Mouse (Mus musculus) heart, adult 18-20 months (tissue): Measurements from ENCODE around the gene Slit3. TPM values are rescaled to one million over a fixed set of nuclear protein-coding genes. Genes with fewer than 3 reads are reported as not detected.
A peak's percentile ranks its signal among the peaks of the same experiment; 100 is the strongest.

Experiments
- DNase-seq, 2 experiments: peaks; one replicate each; pipeline ENCODE4 v3.0.0; 2021 to 2022; ENCODE audit warnings: mixed read lengths in 1 of 2
- total RNA-seq, 2 experiments: library from RNA; stranded (reverse); gene quantifications; 2 replicates each; pipeline ENCODE4 v1.2.3; 2021

Slit3 gene
- total RNA-seq, 2 experiments from 2014 or later: 12.6 to 13.3 TPM

- no peak for DNase-seq
Observed at GRCm38 (mm10) chr11:35350968-35351367, 229.9 kb downstream of the Slit3 start.

GRCm38 (mm10) chr11:35351376-35351775, 230.4 kb downstream of the Slit3 start:
- no peak for DNase-seq

GRCm38 (mm10) chr11:35355811-35356210, 234.8 kb downstream of the Slit3 start:
- DNase-seq: no peak

- DNase-seq: no peak
Observed at GRCm38 (mm10) chr11:35361071-35361470, 240.0 kb downstream of the Slit3 start.

- DNase-seq: no peak
Observed at GRCm38 (mm10) chr11:35362975-35363374, 242.0 kb downstream of the Slit3 start.

GRCm38 (mm10) chr11:35364469-35364868, 243.4 kb downstream of the Slit3 start:
- no peak for DNase-seq

- DNase-seq: no peak
Observed at GRCm38 (mm10) chr11:35365510-35365931, 244.5 kb downstream of the Slit3 start.

- peak in 1 of 2 experiments; percentile 33 for DNase-seq
Observed at GRCm38 (mm10) chr11:35366611-35367010, 245.6 kb downstream of the Slit3 start.

- DNase-seq: no peak
Observed at GRCm38 (mm10) chr11:35367248-35367647, 246.2 kb downstream of the Slit3 start.

- DNase-seq: peak; percentile 33 to 53
Observed at GRCm38 (mm10) chr11:35369964-35370363, 248.9 kb downstream of the Slit3 start.

GRCm38 (mm10) chr11:35370705-35371104, 249.7 kb downstream of the Slit3 start:
- DNase-seq: no peak

- DNase-seq: no peak
Observed at GRCm38 (mm10) chr11:35372410-35372809, 251.4 kb downstream of the Slit3 start.

GRCm38 (mm10) chr11:35375072-35375471, 254.0 kb downstream of the Slit3 start:
- DNase-seq: no peak

GRCm38 (mm10) chr11:35378802-35379201, 257.8 kb downstream of the Slit3 start:
- DNase-seq: no peak

GRCm38 (mm10) chr11:35379407-35379806, 258.4 kb downstream of the Slit3 start:
- no peak for DNase-seq

- no peak for DNase-seq
Observed at GRCm38 (mm10) chr11:35380766-35381165, 259.7 kb downstream of the Slit3 start.

- DNase-seq: no peak
Observed at GRCm38 (mm10) chr11:35385444-35385843, 264.4 kb downstream of the Slit3 start.

- DNase-seq: no peak
Observed at GRCm38 (mm10) chr11:35387826-35388225, 266.8 kb downstream of the Slit3 start.

- no peak for DNase-seq
Observed at GRCm38 (mm10) chr11:35388471-35388870, 267.4 kb downstream of the Slit3 start.

GRCm38 (mm10) chr11:35389341-35389740, 268.3 kb downstream of the Slit3 start:
- DNase-seq: no peak

- DNase-seq: no peak
Observed at GRCm38 (mm10) chr11:35389780-35390435, 268.9 kb downstream of the Slit3 start.

- DNase-seq: no peak
Observed at GRCm38 (mm10) chr11:35393815-35394214, 272.8 kb downstream of the Slit3 start.

GRCm38 (mm10) chr11:35395376-35395775, 274.4 kb downstream of the Slit3 start:
- DNase-seq: peak; percentile 79 to 87

- no peak for DNase-seq
Observed at GRCm38 (mm10) chr11:35398353-35398752, 277.3 kb downstream of the Slit3 start.
